Mouse (Mus musculus) ES-E14 (cell line): Measurements from ENCODE around the gene Ghr.

Experiments
- CHD2 ChIP-seq: IDR thresholded peaks from 2 replicates; pipeline ENCODE4 v1.6.1; 2014; ENCODE audit warnings: mild to moderate bottlenecking, low read depth, low read length, inconsistent platforms
- HCFC1 ChIP-seq: IDR thresholded peaks from 2 replicates; pipeline ENCODE4 v1.6.1; 2012; ENCODE audit warnings: low read length, inconsistent platforms, borderline replicate concordance; ENCODE audit not compliant: insufficient read depth
- MAFK ChIP-seq: IDR thresholded peaks from 2 replicates; pipeline ENCODE4 v1.6.1; 2014; ENCODE audit warnings: mild to moderate bottlenecking, low read depth, low read length, inconsistent platforms; ENCODE audit not compliant: insufficient read depth
- ZNF384 ChIP-seq: IDR thresholded peaks from 2 replicates; pipeline ENCODE4 v1.6.1; 2012; ENCODE audit warnings: low read depth, low read length, inconsistent platforms

- no peak for TF ChIP-seq MAFK
- no peak for TF ChIP-seq ZNF384
- no peak for TF ChIP-seq HCFC1
- TF ChIP-seq CHD2 = no peak
Measured at GRCm38 (mm10) chr15:3277391-3277790, 305.9 kb downstream of the Ghr start.
